Mouse (Mus musculus): ENCODE measurements around the gene Atrn. TPM values are rescaled to one million over a fixed set of nuclear protein-coding genes. Genes with fewer than 3 reads are reported as not detected.

The Atrn gene
- polyA plus RNA-seq, 1 experiment from 2014 or later: 8.4 TPM

DNA sequence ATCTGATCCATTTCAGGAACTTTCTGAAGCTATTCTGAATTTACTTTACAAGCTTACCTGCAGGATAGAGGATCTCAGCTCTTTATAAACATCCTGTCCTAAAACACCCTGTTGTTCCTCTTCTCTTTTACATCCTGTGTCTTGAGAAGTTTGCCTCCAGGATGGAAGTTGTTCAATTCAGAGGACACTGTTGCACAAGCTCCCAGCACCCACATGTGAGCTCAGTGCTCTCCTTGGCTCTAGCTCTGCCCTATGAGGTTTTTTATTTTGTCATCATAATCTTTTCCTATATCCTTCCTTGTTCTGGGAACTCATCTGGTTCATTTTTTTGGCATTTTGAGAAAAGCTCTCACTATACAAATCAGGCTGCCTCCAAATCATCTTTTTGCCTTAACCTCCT lies 130.5 kb downstream of the Atrn start:
- DNase-seq (ENCODE audit: low spot score) (no peak), ATAC-seq (replicated peaks; ENCODE audit: insufficient number of reproducible peaks, low FRiP score, low TSS enrichment, low read depth) (no peak)
- Histone ChIP-seq H3K4me1 (ENCODE audit: control insufficient read depth, insufficient read depth, low read length) (no peaks in the 10 kb centered on the region), H3K4me3 (ENCODE audit: low read depth, low read length) (no peak overlapping the region), H3K4me2 (ENCODE audit: low read depth, low read length) (no peak overlapping the region), H3K9me3 (replicated peaks; ENCODE audit: control insufficient read depth, low read length) (no peaks in the 10 kb centered on the region), H3K27me3 (ENCODE audit: control insufficient read depth, insufficient read depth, low read length) (peaks cover 22% of the 10 kb centered on the region), H3K27ac (replicated peaks; ENCODE audit: low read depth, low read length) (no peak overlapping the region), H3K9ac (replicated peaks; ENCODE audit: low read length) (no peak overlapping the region), H3K36me3 (replicated peaks; ENCODE audit: control insufficient read depth, insufficient read depth, low read depth, low read length) (no peaks in the 10 kb centered on the region)

DNA sequence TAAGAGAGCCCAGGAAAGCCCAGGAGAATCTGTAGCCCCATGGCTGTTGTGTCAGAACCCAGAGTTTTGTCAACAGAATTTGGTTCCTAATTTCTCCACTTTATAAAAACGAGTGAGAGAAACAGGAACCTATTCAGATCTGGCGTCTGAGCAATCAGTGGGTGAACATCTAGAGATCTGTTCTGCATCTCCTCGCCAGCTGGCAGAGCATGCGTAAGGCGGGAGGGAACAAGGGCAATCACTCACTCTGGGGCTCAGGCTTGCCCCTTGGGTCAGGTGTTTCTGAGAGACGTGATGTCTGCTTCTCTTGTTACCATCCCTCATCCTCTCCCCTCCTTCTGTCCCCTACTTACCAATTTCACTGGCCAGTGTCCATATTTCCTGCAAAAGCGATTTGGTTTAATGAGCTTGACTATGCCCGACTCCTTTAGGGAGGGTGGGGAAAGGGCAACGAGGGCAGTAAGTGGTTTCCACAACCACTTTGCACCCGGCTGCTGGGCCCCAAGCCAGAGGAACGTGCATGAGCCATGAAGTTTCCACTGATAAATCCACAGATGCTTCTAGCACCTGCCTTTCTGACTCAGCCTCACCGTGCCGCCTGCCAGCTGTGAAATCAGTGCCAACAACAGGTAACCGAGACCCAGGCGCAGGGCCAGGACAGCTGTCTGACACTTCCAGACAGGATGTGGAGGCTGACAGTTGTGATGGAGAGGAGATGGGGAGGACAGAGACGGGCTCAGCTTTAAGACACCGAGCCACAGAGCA lies 131.1 kb downstream of the Atrn start:
- Histone ChIP-seq H3K4me3 (ENCODE audit: low read depth, low read length) (no peak overlapping the region), H3K36me3 (replicated peaks; ENCODE audit: control insufficient read depth, insufficient read depth, low read depth, low read length) (no peaks in the 10 kb centered on the region), H3K4me2 (ENCODE audit: low read depth, low read length) (no peak overlapping the region), H3K9me3 (replicated peaks; ENCODE audit: control insufficient read depth, low read length) (no peaks in the 10 kb centered on the region), H3K4me1 (ENCODE audit: control insufficient read depth, insufficient read depth, low read length) (no peaks in the 10 kb centered on the region), H3K27ac (replicated peaks; ENCODE audit: low read depth, low read length) (no peak overlapping the region), H3K9ac (replicated peaks; ENCODE audit: low read length) (no peak overlapping the region), H3K27me3 (ENCODE audit: control insufficient read depth, insufficient read depth, low read length) (peaks cover 28% of the 10 kb centered on the region)
- no peak for DNase-seq (ENCODE audit: low spot score)
- WGBS: 69% methylated on average over 17 of the region's 17 CpGs
- ATAC-seq (replicated peaks; ENCODE audit: insufficient number of reproducible peaks, low FRiP score, low TSS enrichment, low read depth): no peak

DNA sequence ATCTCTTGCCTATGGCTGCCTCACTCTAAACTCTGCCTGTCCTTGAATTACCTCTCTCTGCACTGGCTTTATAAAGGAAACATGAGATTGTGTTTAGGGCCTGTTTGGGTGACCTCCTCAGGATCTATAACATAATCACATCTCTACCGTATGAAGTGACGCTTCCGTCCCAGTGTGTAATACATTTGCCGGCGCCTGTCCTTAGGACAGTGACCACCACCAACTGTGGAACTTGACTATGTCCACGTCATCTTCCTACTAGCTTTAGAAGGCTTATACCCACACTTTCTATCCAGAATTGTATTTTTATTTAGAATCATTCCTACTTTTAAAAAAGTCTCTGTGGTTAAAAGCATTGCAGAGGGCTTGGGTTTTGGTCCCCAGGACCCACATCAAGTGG lies 131.9 kb downstream of the Atrn start:
- 89% methylated on average over 6 of the region's 6 CpGs for WGBS
- H3K4me3 ChIP-seq (ENCODE audit: low read depth, low read length): no peak overlapping the region
- DNase-seq (ENCODE audit: low spot score): no peak
- H3K27me3 ChIP-seq (ENCODE audit: control insufficient read depth, insufficient read depth, low read length): peaks cover 32% of the 10 kb centered on the region
- H3K9ac ChIP-seq (replicated peaks; ENCODE audit: low read length): no peak overlapping the region
- H3K4me1 ChIP-seq (ENCODE audit: control insufficient read depth, insufficient read depth, low read length): no peaks in the 10 kb centered on the region
- H3K4me2 ChIP-seq (ENCODE audit: low read depth, low read length): no peak overlapping the region
- no peak for ATAC-seq (replicated peaks; ENCODE audit: insufficient number of reproducible peaks, low FRiP score, low TSS enrichment, low read depth)
- no peak overlapping the region for H3K27ac ChIP-seq (replicated peaks; ENCODE audit: low read depth, low read length)
- H3K9me3 ChIP-seq (replicated peaks; ENCODE audit: control insufficient read depth, low read length): no peaks in the 10 kb centered on the region
- H3K36me3 ChIP-seq (replicated peaks; ENCODE audit: control insufficient read depth, insufficient read depth, low read depth, low read length): no peaks in the 10 kb centered on the region

DNA sequence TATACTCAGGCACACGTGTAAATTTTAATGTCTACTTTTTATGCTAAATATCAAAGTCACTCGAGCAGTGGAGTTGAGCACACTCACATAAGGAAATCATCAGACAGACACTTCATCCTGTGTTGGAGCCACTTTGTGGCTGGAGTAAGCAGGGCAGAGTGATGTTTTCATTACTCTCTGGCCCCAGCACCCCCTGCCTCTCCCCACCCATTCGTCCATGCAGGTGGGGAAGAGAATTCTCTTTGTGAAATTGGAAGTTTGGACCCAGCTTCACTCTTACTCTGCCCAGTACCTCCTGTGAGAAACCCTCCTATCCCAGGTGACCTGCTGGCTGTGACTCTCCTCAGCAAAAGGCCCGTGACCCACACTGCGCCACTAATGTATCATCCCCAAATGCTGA lies 132.4 kb downstream of the Atrn start:
- Histone ChIP-seq H3K36me3 (replicated peaks; ENCODE audit: control insufficient read depth, insufficient read depth, low read depth, low read length) (no peaks in the 10 kb centered on the region), H3K4me1 (ENCODE audit: control insufficient read depth, insufficient read depth, low read length) (no peaks in the 10 kb centered on the region), H3K9ac (replicated peaks; ENCODE audit: low read length) (no peak overlapping the region), H3K27ac (replicated peaks; ENCODE audit: low read depth, low read length) (no peak overlapping the region), H3K4me3 (ENCODE audit: low read depth, low read length) (no peak overlapping the region), H3K9me3 (replicated peaks; ENCODE audit: control insufficient read depth, low read length) (no peaks in the 10 kb centered on the region), H3K4me2 (ENCODE audit: low read depth, low read length) (no peak overlapping the region), H3K27me3 (ENCODE audit: control insufficient read depth, insufficient read depth, low read length) (peaks cover 32% of the 10 kb centered on the region)
- WGBS: 81% methylated on average over 5 of the region's 5 CpGs
- no peak for ATAC-seq (replicated peaks; ENCODE audit: insufficient number of reproducible peaks, low FRiP score, low TSS enrichment, low read depth)
- no peak for DNase-seq (ENCODE audit: low spot score)

DNA sequence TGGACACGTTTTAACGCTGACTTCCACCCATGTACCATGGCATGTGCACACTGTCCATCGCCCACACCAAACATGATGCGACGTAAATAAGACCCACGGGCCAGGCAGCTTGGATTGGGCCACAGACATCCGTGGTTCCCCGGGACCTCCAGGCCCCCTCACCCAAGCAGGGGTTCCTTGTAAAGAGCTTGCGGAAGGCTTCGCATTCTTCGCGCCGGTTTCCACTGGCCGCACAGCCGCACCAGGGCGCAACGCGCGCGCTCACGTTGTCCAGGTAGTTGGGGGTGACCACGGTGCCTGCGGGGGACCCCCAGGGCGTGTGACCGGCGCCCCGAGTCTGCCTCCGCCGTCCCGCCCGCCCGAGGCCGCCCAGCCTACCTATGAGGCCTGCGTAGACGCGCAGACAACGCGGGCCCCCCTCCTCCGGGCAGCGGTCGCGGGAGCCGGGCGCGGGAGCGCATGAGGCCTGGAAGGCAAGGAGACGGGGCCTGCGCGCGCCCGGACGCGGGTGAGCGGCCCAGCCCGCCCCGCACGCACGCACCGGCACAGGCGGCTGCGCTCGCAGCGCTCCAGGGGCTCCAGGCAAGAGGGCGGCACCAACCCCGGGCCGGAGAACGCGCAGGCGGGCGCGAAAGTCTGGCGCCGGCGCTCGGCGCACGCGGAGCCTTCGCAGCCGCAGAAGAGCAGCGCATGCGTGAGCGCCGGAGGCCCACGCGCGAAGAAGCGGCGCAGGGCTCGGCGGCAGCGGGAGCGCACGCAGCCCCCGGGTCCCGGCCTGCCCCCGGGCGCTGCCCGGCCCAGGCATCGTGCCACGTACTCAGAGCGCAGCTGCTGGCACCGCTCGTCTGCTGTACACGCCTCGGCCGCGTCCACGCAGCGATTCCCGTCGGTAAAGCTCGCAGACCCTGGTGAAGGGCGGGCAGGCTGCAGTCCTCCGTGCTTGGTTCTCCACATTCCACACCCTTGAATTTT lies 134.8 kb downstream of the Atrn start:
- no peaks in the 10 kb centered on the region for H3K4me1 ChIP-seq (ENCODE audit: control insufficient read depth, insufficient read depth, low read length)
- peak overlapping the region; percentile 97 for H3K4me2 ChIP-seq (ENCODE audit: low read depth, low read length)
- peaks cover 32% of the 10 kb centered on the region for H3K27me3 ChIP-seq (ENCODE audit: control insufficient read depth, insufficient read depth, low read length)
- no peaks in the 10 kb centered on the region for H3K36me3 ChIP-seq (replicated peaks; ENCODE audit: control insufficient read depth, insufficient read depth, low read depth, low read length)
- no peaks in the 10 kb centered on the region for H3K9me3 ChIP-seq (replicated peaks; ENCODE audit: control insufficient read depth, low read length)
- H3K9ac ChIP-seq (replicated peaks; ENCODE audit: low read length): peak overlapping the region; percentile 73
- ATAC-seq (replicated peaks; ENCODE audit: insufficient number of reproducible peaks, low FRiP score, low TSS enrichment, low read depth) (0 out of 2 replicates have a peak, but pooled peaks have one; percentile 21), DNase-seq (ENCODE audit: low spot score) (peak; percentile 63)
- no peak overlapping the region for H3K27ac ChIP-seq (replicated peaks; ENCODE audit: low read depth, low read length)
- 3% methylated on average over 110 of the region's 115 CpGs for WGBS
- H3K4me3 ChIP-seq (ENCODE audit: low read depth, low read length): peak overlapping the region; percentile 42

GRCm38 (mm10) chr2:131042988-131043387 lies 136.7 kb downstream of the Atrn start, which contains the start of gene Gfra4:
Gene Gfra4 (minus strand): TSS chr2:131043088.
- H3K4me1 ChIP-seq (ENCODE audit: control insufficient read depth, insufficient read depth, low read length): no peaks in the 10 kb centered on the region
- no peaks in the 10 kb centered on the region for H3K9me3 ChIP-seq (replicated peaks; ENCODE audit: control insufficient read depth, low read length)
- no peak for DNase-seq (ENCODE audit: low spot score)
- H3K9ac ChIP-seq (replicated peaks; ENCODE audit: low read length): no peak within 1 kb of the TSS
- no peak within 1 kb of the TSS for H3K4me3 ChIP-seq (ENCODE audit: low read depth, low read length)
- no peak within 1 kb of the TSS for H3K27ac ChIP-seq (replicated peaks; ENCODE audit: low read depth, low read length)
- no peaks in the 10 kb centered on the region for H3K36me3 ChIP-seq (replicated peaks; ENCODE audit: control insufficient read depth, insufficient read depth, low read depth, low read length)
- H3K4me2 ChIP-seq (ENCODE audit: low read depth, low read length): no peak within 1 kb of the TSS
- WGBS: 56% methylated on average over 2 of the region's 2 CpGs
- no peak for ATAC-seq (replicated peaks; ENCODE audit: insufficient number of reproducible peaks, low FRiP score, low TSS enrichment, low read depth)
- peaks cover 32% of the 10 kb centered on the region for H3K27me3 ChIP-seq (ENCODE audit: control insufficient read depth, insufficient read depth, low read length)

- Histone ChIP-seq H3K36me3 (replicated peaks; ENCODE audit: control insufficient read depth, insufficient read depth, low read depth, low read length) (no peaks in the 10 kb centered on the region), H3K4me2 (ENCODE audit: low read depth, low read length) (no peak overlapping the region), H3K4me1 (ENCODE audit: control insufficient read depth, insufficient read depth, low read length) (no peaks in the 10 kb centered on the region), H3K27ac (replicated peaks; ENCODE audit: low read depth, low read length) (no peak overlapping the region), H3K9me3 (replicated peaks; ENCODE audit: control insufficient read depth, low read length) (no peaks in the 10 kb centered on the region), H3K4me3 (ENCODE audit: low read depth, low read length) (no peak overlapping the region), H3K9ac (replicated peaks; ENCODE audit: low read length) (no peak overlapping the region), H3K27me3 (ENCODE audit: control insufficient read depth, insufficient read depth, low read length) (peaks cover 32% of the 10 kb centered on the region)
- 8% methylated on average over 7 of the region's 7 CpGs for WGBS
- DNase-seq (ENCODE audit: low spot score): peak; percentile 42
- ATAC-seq (replicated peaks; ENCODE audit: insufficient number of reproducible peaks, low FRiP score, low TSS enrichment, low read depth): no peak
These were observed 138.1 kb downstream of the Atrn start for GRCm38 (mm10) chr2:131044354-131044852.
